Mouse (Mus musculus) kidney, postnatal 36 days (tissue): ENCODE results near the gene Fmc1.
A peak's percentile ranks its signal among the peaks of the same experiment; 100 is the strongest.

Experiments used
- DNase-seq, 2 experiments: peaks; one replicate each; pipeline ENCODE4 v3.0.0; 2021 to 2022; ENCODE audit warnings: mixed read lengths in 2 of 2

Fmc1 gene

GRCm38 (mm10) chr6:38551989-38552635 lies 18.8 kb downstream of the Fmc1 start:
- peak; percentile 98 to 99 for DNase-seq

GRCm38 (mm10) chr6:38552636-38553000 lies 19.3 kb downstream of the Fmc1 start:
- DNase-seq = no peak

GRCm38 (mm10) chr6:38576096-38576495 lies 42.8 kb downstream of the Fmc1 start:
- no peak for DNase-seq

- no peak for DNase-seq
Measured at GRCm38 (mm10) chr6:38580112-38580857, 47.0 kb downstream of the Fmc1 start.

- DNase-seq = no peak
Measured at GRCm38 (mm10) chr6:38581711-38582110, 48.4 kb downstream of the Fmc1 start.
